In the genomic region with DNA sequence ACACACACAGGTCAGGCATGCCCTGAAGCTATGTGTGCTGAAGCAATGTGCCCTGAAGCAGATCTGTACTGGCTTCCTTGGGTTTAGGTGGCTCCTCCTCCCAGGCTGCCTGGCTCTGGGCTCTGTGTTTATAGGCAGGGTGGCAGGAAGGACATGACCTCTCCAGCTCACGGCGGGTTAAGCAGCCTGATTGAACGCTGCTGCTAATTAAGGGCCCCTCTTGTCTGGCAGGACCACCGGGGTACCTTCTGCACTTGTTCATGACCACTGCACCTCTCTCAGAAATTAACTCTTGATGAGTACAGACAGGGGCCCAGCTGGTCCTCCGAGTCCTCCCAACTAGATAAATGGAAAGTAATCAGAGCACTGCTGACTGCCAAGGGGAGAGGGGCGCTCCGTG, we compare ENCODE assay signal across 11 mouse cellular contexts.
DNase-seq lines count a peak whose midpoint lies in the region; ATAC-seq and TF ChIP-seq lines count a peak whose summit lies in the region.
"Had no signal": no experiment of that assay in that cellular context is flagged by ENCODE, and none has a peak within 500 bp of the region (broad histone marks: within the 10 kb centered on the region; RNA-seq: fewer than 3 reads in every experiment).

No protein-coding gene starts in this region.

- no peak overlapping the region for H3K4me2 ChIP-seq in forebrain, postnatal 0 days (ENCODE audit: low read depth)
- H3K4me2 ChIP-seq in limb, embryonic 11.5 days (ENCODE audit: low read depth, severe bottlenecking) = peak overlapping the region; percentile 0; the same call in 1 of the 2 replicates

- no peak overlapping the region for H3K9ac ChIP-seq in forebrain, postnatal 0 days
- H3K9ac ChIP-seq in limb, embryonic 11.5 days (ENCODE audit: low read length) = no peak overlapping the region

- H3K4me3 ChIP-seq in heart, embryonic 10.5 days = peak overlapping the region; percentile 32
- no peak overlapping the region for H3K4me3 ChIP-seq in forebrain, postnatal 0 days (ENCODE audit: low read depth, low read length)
- H3K4me3 ChIP-seq in limb, embryonic 11.5 days (ENCODE audit: low read depth, low read length) = no peak overlapping the region

- H3K27ac ChIP-seq in heart, embryonic 10.5 days = peak overlapping the region; percentile 78
- no peak overlapping the region for H3K27ac ChIP-seq in forebrain, postnatal 0 days (ENCODE audit: low read depth, low read length)
- no peak overlapping the region for H3K27ac ChIP-seq in limb, embryonic 11.5 days (replicated peaks; ENCODE audit: low read depth, low read length)

- TF ChIP-seq POLR2A in brain, embryonic 14.5 days (IDR thresholded peaks at IDR 0.05; ENCODE audit: borderline replicate concordance, extremely low read depth, insufficient read depth, insufficient read length, poor library complexity, severe bottlenecking) = no peak

- no peak for TF ChIP-seq CTCF in brain, embryonic 14.5 days (IDR thresholded peaks at IDR 0.05; ENCODE audit: borderline replicate concordance, extremely low read depth, insufficient read depth, insufficient read length)
- TF ChIP-seq CTCF in forebrain, postnatal 0 days (IDR thresholded peaks at IDR 0.05; ENCODE audit: low read depth) = no peak

- no peak for DNase-seq in heart, embryonic 10.5 days (ENCODE audit: low spot score)
- DNase-seq in heart, adult 8-10 months (ENCODE audit: low spot score) = no peak
- peak; percentile 56 for DNase-seq in brain, embryonic 14.5 days (ENCODE audit: low read depth)
- no peak for DNase-seq in forebrain, postnatal 0 days
- DNase-seq in limb, embryonic 11.5 days (ENCODE audit: low spot score) = peak; percentile 62
- no peak for DNase-seq in ovary, adult 18-20 months (ENCODE audit: low spot score)
- DNase-seq in MN1 (ENCODE audit: low spot score) = no peak
- DNase-seq: cerebellum, adult 9-11 months; lung, adult 18-20 months; right cerebral cortex, postnatal 14 days had no signal

- H3K27me3 ChIP-seq in heart, embryonic 10.5 days (ENCODE audit: insufficient read depth, poor library complexity, severe bottlenecking) = no peaks in the 10 kb centered on the region; the same call in 1 of the 2 replicates
- H3K27me3 ChIP-seq in forebrain, postnatal 0 days (ENCODE audit: insufficient read depth, low read length) = no peaks in the 10 kb centered on the region
- peaks cover 8% of the 10 kb centered on the region; the same call in 1 of the 2 replicates for H3K27me3 ChIP-seq in limb, embryonic 11.5 days (ENCODE audit: control insufficient read depth, insufficient read depth, low read length)

- 0 out of 2 replicates have a peak, but pooled peaks have one; percentile 30 for ATAC-seq in forebrain, postnatal 0 days
- ATAC-seq in limb, embryonic 11.5 days (ENCODE audit: insufficient number of reproducible peaks, low FRiP score, low TSS enrichment, low read depth) = peak; percentile 59
- no peak for ATAC-seq in megakaryocyte-erythroid progenitor cell, adult 5-6 weeks (replicated peaks; ENCODE audit: low FRiP score, low TSS enrichment, poor library complexity, severe bottlenecking)

- 19% methylated on average over 7 of the region's 7 CpGs for WGBS in heart, embryonic 10.5 days
- 19% methylated on average over 7 of the region's 7 CpGs for WGBS in forebrain, postnatal 0 days
- WGBS in limb, embryonic 11.5 days = 4% methylated on average over 7 of the region's 7 CpGs

- no peaks in the 10 kb centered on the region for H3K9me3 ChIP-seq in heart, embryonic 10.5 days
- H3K9me3 ChIP-seq in forebrain, postnatal 0 days (ENCODE audit: low read length) = no peaks in the 10 kb centered on the region
- no peaks in the 10 kb centered on the region for H3K9me3 ChIP-seq in limb, embryonic 11.5 days (ENCODE audit: control insufficient read depth, low read length)

- H3K36me3 ChIP-seq in heart, embryonic 10.5 days = no peaks in the 10 kb centered on the region
- no peaks in the 10 kb centered on the region for H3K36me3 ChIP-seq in forebrain, postnatal 0 days (ENCODE audit: insufficient read depth)
- H3K36me3 ChIP-seq in limb, embryonic 11.5 days (ENCODE audit: control insufficient read depth, insufficient read depth, low read length) = no peaks in the 10 kb centered on the region

- peaks cover 33% of the 10 kb centered on the region for H3K4me1 ChIP-seq in heart, embryonic 10.5 days
- H3K4me1 ChIP-seq in forebrain, postnatal 0 days (ENCODE audit: insufficient read depth) = no peaks in the 10 kb centered on the region
- H3K4me1 ChIP-seq in limb, embryonic 11.5 days (ENCODE audit: control insufficient read depth, insufficient read depth, low read length) = peaks cover 17% of the 10 kb centered on the region

Comparison
In these comparisons a context has a peak if more than half of its experiments do, and no peak if none do; other contexts are left out.
1. DNase-seq: peak in brain, embryonic 14.5 days (single experiment) and limb, embryonic 11.5 days (single experiment); none in heart, embryonic 10.5 days (single experiment), heart, adult 8-10 months (single experiment), forebrain, postnatal 0 days (single experiment), ovary, adult 18-20 months (single experiment) and MN1 (single experiment).